Mouse (Mus musculus) heart, embryonic 13.5 days (tissue): Measurements from ENCODE around the gene Dnase2b. TPM values are rescaled to one million over a fixed set of nuclear protein-coding genes. Genes with fewer than 3 reads are reported as not detected.

ENCODE experiments used
- ATAC-seq: fragments of 200-750 bp; cut with Nextera tagmentation; 2 replicates; pipeline ENCODE4 v1.8.0; 2017; ENCODE audit warnings: moderate TSS enrichment; ENCODE audit not compliant: insufficient number of reproducible peaks, low FRiP score, low TSS enrichment; ENCODE audit errors: extremely low read depth
- H3K27ac ChIP-seq: fragments of 300-500 bp; sonication (generic); replicated peaks from 2 replicates; pipeline ENCODE4 v1.5.1; 2015; ENCODE audit warnings: moderate library complexity, mild to moderate bottlenecking, inconsistent platforms
- H3K27me3 ChIP-seq: fragments of 300-500 bp; sonication (generic); replicated peaks from 2 replicates; pipeline ENCODE4 v1.6.1; 2015; ENCODE audit warnings: mild to moderate bottlenecking, inconsistent platforms
- H3K36me3 ChIP-seq: fragments of 300-500 bp; sonication (generic); 2 replicates; pipeline ENCODE4 v1.6.1; 2015; ENCODE audit warnings: mild to moderate bottlenecking, inconsistent platforms
- H3K4me1 ChIP-seq: fragments of 300-500 bp; sonication (generic); 2 replicates; pipeline ENCODE4 v1.6.1; 2015; ENCODE audit warnings: inconsistent platforms
- H3K4me2 ChIP-seq: fragments of 300-500 bp; sonication (generic); 2 replicates; pipeline ENCODE4 v1.6.1; 2015; ENCODE audit warnings: inconsistent platforms, mild to moderate bottlenecking, moderate library complexity
- H3K4me3 ChIP-seq: fragments of 300-500 bp; sonication (generic); 2 replicates; pipeline ENCODE4 v1.5.1; 2015; ENCODE audit warnings: moderate library complexity, mild to moderate bottlenecking, inconsistent platforms
- H3K9ac ChIP-seq: fragments of 300-500 bp; sonication (generic); 2 replicates; pipeline ENCODE4 v1.6.1; 2015; ENCODE audit warnings: inconsistent platforms, mild to moderate bottlenecking, moderate library complexity
- H3K9me3 ChIP-seq: fragments of 300-500 bp; sonication (generic); 2 replicates; pipeline ENCODE4 v1.6.1; 2016; ENCODE audit warnings: inconsistent platforms
- WGBS: fragments of 180-500 bp; shearing (Covaris S2); methylation state at CpG from one replicate; pipeline ENCODE4 v1.1.7; 2015; ENCODE audit warnings: mixed read lengths; 5-methylcytosine and 5-hydroxymethylcytosine counted together
- polyA plus RNA-seq: library from polyadenylated mRNA; unstranded; fragments of >200 nt; fragmentation: Nextera tagmentation; extraction: Ambion mirVana; gene quantifications from 2 replicates; pipeline ENCODE4 v1.2.1, GENCODE M21; 2015

Gene Dnase2b
- polyA plus RNA-seq, 1 experiment from 2014 or later, result not detected

GRCm38 (mm10) chr3:146611261-146611660 is 4.1 kb downstream of the Dnase2b start:
- Histone ChIP-seq H3K36me3 (no peaks in the 10 kb centered on the region), H3K27ac (no peak overlapping the region), H3K4me2 (no peak overlapping the region), H3K9ac (no peak overlapping the region), H3K27me3 (no peaks in the 10 kb centered on the region), H3K9me3 (no peaks in the 10 kb centered on the region), H3K4me1 (no peaks in the 10 kb centered on the region), H3K4me3 (no peak overlapping the region)
- ATAC-seq, result no peak
- WGBS, result 73% methylated on average over 4 of the region's 4 CpGs

- Histone ChIP-seq H3K27ac (no peak overlapping the region), H3K9ac (no peak overlapping the region), H3K27me3 (no peaks in the 10 kb centered on the region), H3K4me3 (no peak overlapping the region), H3K36me3 (no peaks in the 10 kb centered on the region), H3K4me1 (0 out of 2 replicates have a peak, but pooled peaks cover under 1% of the 10 kb centered on the region), H3K4me2 (no peak overlapping the region), H3K9me3 (no peaks in the 10 kb centered on the region)
- WGBS, result 74% methylated on average over 10 of the region's 10 CpGs
- no peak for ATAC-seq
Measured at GRCm38 (mm10) chr3:146610322-146610721, 5.1 kb downstream of the Dnase2b start.

GRCm38 (mm10) chr3:146607368-146607767 is 8.0 kb downstream of the Dnase2b start:
- Histone ChIP-seq H3K36me3 (no peaks in the 10 kb centered on the region), H3K27ac (no peak overlapping the region), H3K27me3 (no peaks in the 10 kb centered on the region), H3K4me3 (no peak overlapping the region), H3K9ac (no peak overlapping the region), H3K9me3 (no peaks in the 10 kb centered on the region), H3K4me1 (peaks cover 18% of the 10 kb centered on the region), H3K4me2 (no peak overlapping the region)
- WGBS, result 37% methylated on average over 1 of the region's 1 CpGs
- no peak for ATAC-seq

- no peak overlapping the region for H3K4me2 ChIP-seq
- no peaks in the 10 kb centered on the region for H3K36me3 ChIP-seq
- no peak for ATAC-seq
- no peaks in the 10 kb centered on the region for H3K27me3 ChIP-seq
- peaks cover 45% of the 10 kb centered on the region for H3K4me1 ChIP-seq
- no peak overlapping the region for H3K9ac ChIP-seq
- no peaks in the 10 kb centered on the region for H3K9me3 ChIP-seq
- WGBS, result 54% methylated on average over 9 of the region's 9 CpGs
- no peak overlapping the region for H3K4me3 ChIP-seq
- H3K27ac ChIP-seq, result no peak overlapping the region
Measured at GRCm38 (mm10) chr3:146604647-146605046, 10.7 kb downstream of the Dnase2b start.

- no peaks in the 10 kb centered on the region for H3K9me3 ChIP-seq
- H3K36me3 ChIP-seq, result no peaks in the 10 kb centered on the region
- no peak overlapping the region for H3K9ac ChIP-seq
- H3K4me1 ChIP-seq, result peaks cover 48% of the 10 kb centered on the region
- ATAC-seq, result no peak
- no peak overlapping the region for H3K4me3 ChIP-seq
- H3K27ac ChIP-seq, result no peak overlapping the region
- 76% methylated on average over 3 of the region's 3 CpGs for WGBS
- H3K4me2 ChIP-seq, result no peak overlapping the region
- no peaks in the 10 kb centered on the region for H3K27me3 ChIP-seq
Measured at GRCm38 (mm10) chr3:146602531-146602930, 12.9 kb downstream of the Dnase2b start.

- no peaks in the 10 kb centered on the region for H3K9me3 ChIP-seq
- 0 out of 2 replicates have a peak, but pooled peaks have one; percentile 29 for ATAC-seq
- no peak overlapping the region for H3K4me3 ChIP-seq
- H3K36me3 ChIP-seq, result no peaks in the 10 kb centered on the region
- H3K4me1 ChIP-seq, result peaks cover 48% of the 10 kb centered on the region
- peak overlapping the region; percentile 74 for H3K27ac ChIP-seq
- 26% methylated on average over 2 of the region's 2 CpGs for WGBS
- H3K4me2 ChIP-seq, result peak overlapping the region; percentile 17; the same call in 1 of the 2 replicates
- H3K27me3 ChIP-seq, result no peaks in the 10 kb centered on the region
- H3K9ac ChIP-seq, result no peak overlapping the region
Measured at GRCm38 (mm10) chr3:146601205-146601604, 14.2 kb downstream of the Dnase2b start.

- no peak for ATAC-seq
- no peak overlapping the region for H3K27ac ChIP-seq
- H3K9ac ChIP-seq, result no peak overlapping the region
- H3K36me3 ChIP-seq, result no peaks in the 10 kb centered on the region
- WGBS, result 80% methylated on average over 6 of the region's 6 CpGs
- peaks cover 38% of the 10 kb centered on the region for H3K4me1 ChIP-seq
- no peaks in the 10 kb centered on the region for H3K9me3 ChIP-seq
- no peak overlapping the region for H3K4me2 ChIP-seq
- no peak overlapping the region for H3K4me3 ChIP-seq
- no peaks in the 10 kb centered on the region for H3K27me3 ChIP-seq
Measured at GRCm38 (mm10) chr3:146599198-146599900, 16.0 kb downstream of the Dnase2b start.

GRCm38 (mm10) chr3:146598411-146598810 is 17.0 kb downstream of the Dnase2b start:
- Histone ChIP-seq H3K4me1 (peaks cover 38% of the 10 kb centered on the region), H3K36me3 (no peaks in the 10 kb centered on the region), H3K4me3 (no peak overlapping the region), H3K27me3 (no peaks in the 10 kb centered on the region), H3K9me3 (no peaks in the 10 kb centered on the region), H3K27ac (no peak overlapping the region), H3K9ac (no peak overlapping the region), H3K4me2 (no peak overlapping the region)
- no peak for ATAC-seq
- 64% methylated on average over 6 of the region's 6 CpGs for WGBS

- no peak overlapping the region for H3K4me2 ChIP-seq
- no peak for ATAC-seq
- H3K9ac ChIP-seq, result no peak overlapping the region
- no peaks in the 10 kb centered on the region for H3K9me3 ChIP-seq
- no peaks in the 10 kb centered on the region for H3K36me3 ChIP-seq
- H3K27me3 ChIP-seq, result no peaks in the 10 kb centered on the region
- H3K4me3 ChIP-seq, result no peak overlapping the region
- peaks cover 25% of the 10 kb centered on the region for H3K4me1 ChIP-seq
- no peak overlapping the region for H3K27ac ChIP-seq
- WGBS, result 82% methylated on average over 7 of the region's 7 CpGs
Measured at GRCm38 (mm10) chr3:146596864-146597263, 18.5 kb downstream of the Dnase2b start.

- H3K9ac ChIP-seq, result no peak overlapping the region
- no peak overlapping the region for H3K4me2 ChIP-seq
- peaks cover 20% of the 10 kb centered on the region for H3K4me1 ChIP-seq
- no peaks in the 10 kb centered on the region for H3K27me3 ChIP-seq
- no peak for ATAC-seq
- H3K36me3 ChIP-seq, result no peaks in the 10 kb centered on the region
- 86% methylated on average over 8 of the region's 8 CpGs for WGBS
- no peaks in the 10 kb centered on the region for H3K9me3 ChIP-seq
- H3K4me3 ChIP-seq, result no peak overlapping the region
- H3K27ac ChIP-seq, result no peak overlapping the region
Measured at GRCm38 (mm10) chr3:146596387-146596786, 19.0 kb downstream of the Dnase2b start.

- no peaks in the 10 kb centered on the region for H3K36me3 ChIP-seq
- no peak overlapping the region for H3K9ac ChIP-seq
- H3K4me1 ChIP-seq, result peaks cover 10% of the 10 kb centered on the region
- 68% methylated on average over 6 of the region's 6 CpGs for WGBS
- H3K4me3 ChIP-seq, result no peak overlapping the region
- no peak overlapping the region for H3K27ac ChIP-seq
- no peaks in the 10 kb centered on the region for H3K27me3 ChIP-seq
- ATAC-seq, result no peak
- no peaks in the 10 kb centered on the region for H3K9me3 ChIP-seq
- H3K4me2 ChIP-seq, result no peak overlapping the region
Measured at GRCm38 (mm10) chr3:146595440-146595839, 20.0 kb downstream of the Dnase2b start.

GRCm38 (mm10) chr3:146591601-146592000 is 23.8 kb downstream of the Dnase2b start:
- no peaks in the 10 kb centered on the region for H3K4me1 ChIP-seq
- H3K4me3 ChIP-seq, result no peak overlapping the region
- no peaks in the 10 kb centered on the region for H3K36me3 ChIP-seq
- no peak overlapping the region for H3K27ac ChIP-seq
- no peaks in the 10 kb centered on the region for H3K9me3 ChIP-seq
- no peak overlapping the region for H3K9ac ChIP-seq
- H3K27me3 ChIP-seq, result no peaks in the 10 kb centered on the region
- WGBS, result 54% methylated on average over 2 of the region's 2 CpGs
- ATAC-seq, result no peak
- no peak overlapping the region for H3K4me2 ChIP-seq
